Mouse (Mus musculus) limb, embryonic 14.5 days (tissue): ENCODE measurements around the gene Sdhaf2. TPM values are rescaled to one million over a fixed set of nuclear protein-coding genes. Genes with fewer than 3 reads are reported as not detected.

Source experiments
- ATAC-seq: fragments of 200-750 bp; cut with Nextera tagmentation; 2 replicates; pipeline ENCODE4 v1.8.0; 2017; ENCODE audit warnings: low read depth, moderate number of reproducible peaks, moderate TSS enrichment; ENCODE audit not compliant: low FRiP score
- DNase-seq: peaks from one replicate; pipeline ENCODE4 v3.0.0-alpha.2; 2015; ENCODE audit warnings: low spot score
- H3K27ac ChIP-seq: fragments of 300-500 bp; sonication (generic); replicated peaks from 2 replicates; pipeline ENCODE4 v1.5.1; 2014; ENCODE audit warnings: low read depth, mild to moderate bottlenecking, low read length, moderate library complexity, mixed read lengths
- H3K27me3 ChIP-seq: fragments of 300-500 bp; sonication (generic); 2 replicates; pipeline ENCODE4 v1.6.1; 2014; ENCODE audit warnings: low read length, mixed read lengths; ENCODE audit not compliant: control insufficient read depth, insufficient read depth
- H3K36me3 ChIP-seq: fragments of 300-500 bp; sonication (generic); 2 replicates; pipeline ENCODE4 v1.6.1; 2014; ENCODE audit warnings: mild to moderate bottlenecking, low read length, moderate library complexity, mixed read lengths; ENCODE audit not compliant: control insufficient read depth, insufficient read depth
- H3K4me1 ChIP-seq: fragments of 300-500 bp; sonication (generic); 2 replicates; pipeline ENCODE4 v1.6.1; 2014; ENCODE audit warnings: antibody characterized with exemption, low read length, mixed read lengths; ENCODE audit not compliant: control insufficient read depth, insufficient read depth
- H3K4me2 ChIP-seq: fragments of 300-500 bp; sonication (generic); replicated peaks from 2 replicates; pipeline ENCODE4 v1.6.1; 2014; ENCODE audit warnings: low read depth, mild to moderate bottlenecking, low read length, moderate library complexity; ENCODE audit not compliant: severe bottlenecking
- H3K4me3 ChIP-seq: fragments of 300-500 bp; sonication (generic); replicated peaks from 2 replicates; pipeline ENCODE4 v1.5.1; 2014; ENCODE audit warnings: low read length
- H3K9ac ChIP-seq: fragments of 300-500 bp; sonication (generic); 2 replicates; pipeline ENCODE4 v1.6.1; 2014; ENCODE audit warnings: mild to moderate bottlenecking, low read depth, low read length, moderate library complexity; ENCODE audit not compliant: severe bottlenecking
- H3K9me3 ChIP-seq: fragments of 300-500 bp; sonication (generic); 2 replicates; pipeline ENCODE4 v1.6.1; 2016; ENCODE audit warnings: low read length; ENCODE audit not compliant: control insufficient read depth
- POLR2A ChIP-seq: fragments of 200-500 bp; IDR thresholded peaks from 2 replicates; pipeline ENCODE4 v1.8.0; 2012; ENCODE audit warnings: inconsistent platforms, mild to moderate bottlenecking, moderate library complexity, borderline replicate concordance; ENCODE audit not compliant: insufficient read depth, insufficient read length; ENCODE audit errors: extremely low read depth
- WGBS: fragments of 180-500 bp; shearing (Covaris S2); extraction: QIAGEN DNeasy Blood & Tissue Kit; methylation state at CpG from one replicate; pipeline ENCODE4 v1.1.7; 2014; 5-methylcytosine and 5-hydroxymethylcytosine counted together
- polyA plus RNA-seq, 2 experiments: library from polyadenylated mRNA; depleted of rRNA in 1 of 2; stranded (reverse) in 1 of 2; unstranded in 1 of 2; fragments of >200 nt; fragmentation: Nextera tagmentation in 1 of 2; extraction: Ambion mirVana in 1 of 2; gene quantifications; 2 replicates each; pipeline versions ENCODE4 v1.2.1 to v1.2.3; 2012 to 2014

Gene Sdhaf2
- polyA plus RNA-seq, 2 experiments = 49.2 to 64.6 TPM

DNA sequence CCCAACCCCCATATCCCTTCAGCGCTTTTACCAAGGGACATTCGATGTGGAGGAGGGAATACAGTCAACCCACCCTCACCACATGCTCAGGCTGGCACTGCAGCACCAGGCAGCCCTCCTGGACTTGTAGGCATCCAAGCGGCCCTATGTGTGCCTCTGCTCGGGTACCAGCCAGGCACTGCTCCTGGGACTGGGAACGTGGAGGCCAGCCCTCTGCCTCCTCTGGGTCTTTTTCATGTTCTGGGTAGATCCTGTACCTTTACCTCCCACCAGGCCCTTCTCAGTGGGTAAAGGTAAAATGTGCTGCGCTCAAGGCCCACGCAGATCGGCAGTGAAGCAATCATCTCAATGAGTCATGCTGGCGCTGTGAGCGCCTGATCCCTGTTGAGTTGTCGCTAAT lies 66.0 kb downstream of the Sdhaf2 start:
- Histone ChIP-seq H3K9ac (no peak overlapping the region), H3K27me3 (peaks cover 60% of the 10 kb centered on the region), H3K36me3 (no peaks in the 10 kb centered on the region), H3K4me1 (peaks cover 16% of the 10 kb centered on the region), H3K4me2 (no peak overlapping the region), H3K4me3 (no peak overlapping the region), H3K9me3 (no peaks in the 10 kb centered on the region), H3K27ac (no peak overlapping the region)
- DNase-seq (no peak), ATAC-seq (no peak)
- 45% methylated on average over 11 of the region's 11 CpGs for WGBS
- no peak for TF ChIP-seq POLR2A

DNA sequence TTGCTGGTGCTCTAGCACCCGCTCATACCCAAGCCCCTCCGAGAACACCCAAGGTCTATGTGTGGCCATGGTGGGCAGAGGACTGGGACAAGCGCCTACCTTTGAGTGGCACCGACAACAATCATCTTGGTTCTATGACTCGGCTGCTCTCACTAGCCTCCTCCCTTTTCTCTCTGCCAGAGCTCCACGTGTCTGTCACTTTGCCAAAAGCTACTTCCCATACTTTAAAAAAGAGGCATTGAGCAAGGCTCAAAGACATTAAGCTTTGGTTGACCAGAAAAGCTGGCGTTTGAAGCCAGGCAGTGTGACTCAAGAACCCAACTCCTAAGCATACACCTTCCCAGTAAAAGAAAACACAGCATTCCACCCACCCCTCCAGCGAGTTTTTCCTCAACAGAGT lies 67.8 kb downstream of the Sdhaf2 start:
- Histone ChIP-seq H3K27ac (no peak overlapping the region), H3K4me3 (peak overlapping the region; percentile 51), H3K9ac (no peak overlapping the region), H3K9me3 (no peaks in the 10 kb centered on the region), H3K36me3 (no peaks in the 10 kb centered on the region), H3K4me1 (peaks cover 16% of the 10 kb centered on the region), H3K4me2 (peak overlapping the region; percentile 92), H3K27me3 (peaks cover 67% of the 10 kb centered on the region)
- 23% methylated on average over 8 of the region's 8 CpGs for WGBS
- TF ChIP-seq POLR2A = no peak
- DNase-seq = peak; percentile 41
- ATAC-seq = no peak

DNA sequence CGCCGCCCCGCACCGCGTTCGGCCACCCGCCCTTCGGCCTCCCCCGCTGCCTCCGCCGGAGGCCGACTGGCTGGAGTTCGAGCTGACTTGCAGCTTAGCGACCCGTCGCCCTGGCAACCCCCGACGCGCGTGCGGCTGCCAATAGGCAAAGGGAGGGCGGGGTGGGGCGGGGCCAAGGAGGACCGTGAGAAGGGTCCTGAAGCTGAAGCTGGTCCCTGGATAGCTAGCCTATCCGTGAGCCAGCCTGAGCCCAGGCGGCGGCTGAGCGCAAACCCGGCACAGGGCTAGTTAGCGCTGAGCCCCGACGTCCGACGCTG lies 68.5 kb downstream of the Sdhaf2 start:
- Histone ChIP-seq H3K27me3 (peaks cover 66% of the 10 kb centered on the region), H3K4me3 (peak overlapping the region; percentile 51), H3K36me3 (no peaks in the 10 kb centered on the region), H3K9ac (peak overlapping the region; percentile 45), H3K4me2 (peak overlapping the region; percentile 92), H3K9me3 (no peaks in the 10 kb centered on the region), H3K4me1 (peaks cover 16% of the 10 kb centered on the region), H3K27ac (no peak overlapping the region)
- peak; percentile 86 for ATAC-seq
- 0 out of 2 replicates have a peak, but pooled peaks have one; percentile 12 for TF ChIP-seq POLR2A
- WGBS = under 1% methylated on average over 22 of the region's 34 CpGs
- DNase-seq = peak; percentile 84

DNA sequence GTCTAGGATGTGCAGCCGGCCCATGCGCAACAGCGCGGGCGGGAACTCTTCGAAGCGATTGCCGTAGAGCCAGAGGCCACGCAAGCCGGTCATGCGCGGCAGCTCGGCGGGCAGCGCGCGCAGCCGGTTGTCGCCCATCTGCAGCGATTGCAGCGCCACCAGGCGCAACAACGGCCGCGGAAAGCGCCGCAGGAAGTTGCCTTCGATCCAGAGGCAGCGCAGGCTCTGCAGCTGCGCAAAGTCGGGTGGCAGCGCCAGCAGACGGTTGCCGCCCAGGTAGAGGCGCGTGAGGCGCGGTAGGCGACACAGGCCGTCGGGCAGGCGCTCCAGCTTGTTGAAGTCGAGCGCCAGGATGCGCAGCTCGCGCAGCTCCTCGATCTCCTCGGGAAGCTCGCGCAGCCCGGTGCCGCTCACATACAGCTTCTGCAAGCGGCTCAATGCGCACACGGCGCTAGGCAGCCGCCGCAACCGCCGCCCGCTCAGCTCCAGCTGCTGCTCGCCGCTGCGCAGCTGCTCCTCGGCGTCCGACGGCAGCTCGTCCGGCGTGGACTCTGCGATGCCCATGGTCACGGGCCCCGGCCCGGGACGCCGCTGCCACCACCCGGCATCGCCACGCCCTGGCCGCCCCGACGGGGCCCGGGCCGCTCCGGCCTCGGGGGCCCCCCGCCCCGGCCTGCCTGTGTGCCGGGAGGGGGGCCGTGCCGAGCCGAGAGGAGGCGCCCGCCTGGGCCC lies 69.0 kb downstream of the Sdhaf2 start, which contains the start of gene Lrrc10b:
Gene Lrrc10b (minus strand): TSS at position 722 of the 732 bp plus-strand sequence.
- Histone ChIP-seq H3K4me2 (peak within 1 kb of the TSS; percentile 92), H3K9ac (peak within 1 kb of the TSS; percentile 45), H3K27me3 (peaks cover 61% of the 10 kb centered on the region), H3K4me3 (peak within 1 kb of the TSS; percentile 51), H3K36me3 (no peaks in the 10 kb centered on the region), H3K9me3 (no peaks in the 10 kb centered on the region), H3K4me1 (peaks cover 16% of the 10 kb centered on the region), H3K27ac (0 out of 2 replicates have a peak within 1 kb of the TSS, but pooled peaks have one; percentile 13)
- WGBS = 0% methylated on average over 43 of the region's 96 CpGs
- peak; percentile 69 for DNase-seq
- ATAC-seq = peak; percentile 74
- 0 out of 2 replicates have a peak, but pooled peaks have one; percentile 22 for TF ChIP-seq POLR2A

DNA sequence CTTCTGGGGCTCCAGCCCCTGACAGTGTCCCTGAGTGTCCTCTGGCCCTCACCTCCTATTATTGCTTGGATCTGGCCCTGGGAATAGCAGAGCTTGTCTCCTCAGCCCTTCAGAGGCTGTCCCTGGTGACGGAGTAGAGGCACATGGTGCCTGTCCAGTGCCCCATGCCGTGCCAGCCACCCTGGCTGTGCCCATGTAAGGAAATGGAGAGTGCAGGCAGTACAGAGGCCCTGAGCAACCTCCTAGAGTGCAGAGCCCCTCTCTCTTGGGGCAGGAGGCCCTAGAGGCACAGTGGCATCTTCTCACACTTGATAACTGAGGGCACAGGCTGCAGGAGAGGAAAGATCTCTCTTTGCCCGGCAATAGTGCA lies 70.5 kb downstream of the Sdhaf2 start:
- no peak for DNase-seq
- Histone ChIP-seq H3K9me3 (no peaks in the 10 kb centered on the region), H3K4me1 (peaks cover 16% of the 10 kb centered on the region), H3K4me3 (no peak overlapping the region), H3K36me3 (no peaks in the 10 kb centered on the region), H3K9ac (no peak overlapping the region), H3K27me3 (peaks cover 56% of the 10 kb centered on the region), H3K27ac (no peak overlapping the region), H3K4me2 (no peak overlapping the region)
- TF ChIP-seq POLR2A = no peak
- ATAC-seq = no peak
- 80% methylated on average over 3 of the region's 3 CpGs for WGBS
